Mouse (Mus musculus): ENCODE measurements around the gene Proser2. TPM values are rescaled to one million over a fixed set of nuclear protein-coding genes. Genes with fewer than 3 reads are reported as not detected.
A peak's percentile ranks its signal among the peaks of the same experiment; 100 is the strongest.

Proser2 gene
- polyA plus RNA-seq, 1 experiment from 2014 or later, result 9.0 TPM

GRCm38 (mm10) chr2:6121091-6121490 lies 8.9 kb downstream of the Proser2 start:
- H3K27ac ChIP-seq (ENCODE audit: low read depth, low read length), result no peak overlapping the region
- no peaks in the 10 kb centered on the region for H3K36me3 ChIP-seq (ENCODE audit: control insufficient read depth, insufficient read depth)
- H3K9ac ChIP-seq (ENCODE audit: low read depth, low read length), result no peak overlapping the region
- ATAC-seq, result no peak
- 0 out of 2 replicates have a peak, but pooled peaks cover 2% of the 10 kb centered on the region for H3K4me1 ChIP-seq (replicated peaks; ENCODE audit: control insufficient read depth, insufficient read depth, low read length)
- no peak for TF ChIP-seq CTCF (IDR thresholded peaks at IDR 0.05; ENCODE audit: low read depth)
- no peak overlapping the region for H3K4me2 ChIP-seq (replicated peaks; ENCODE audit: low read depth)
- no peaks in the 10 kb centered on the region for H3K27me3 ChIP-seq (replicated peaks; ENCODE audit: control insufficient read depth, insufficient read depth, low read length)
- H3K4me3 ChIP-seq (ENCODE audit: low read depth, low read length), result no peak overlapping the region
- no peaks in the 10 kb centered on the region for H3K9me3 ChIP-seq (ENCODE audit: control insufficient read depth)
- WGBS, result 73% methylated on average over 2 of the region's 2 CpGs

- peak overlapping the region; percentile 9; the same call in 1 of the 2 replicates for H3K27ac ChIP-seq (ENCODE audit: low read depth, low read length)
- H3K9me3 ChIP-seq (ENCODE audit: control insufficient read depth), result no peaks in the 10 kb centered on the region
- H3K27me3 ChIP-seq (replicated peaks; ENCODE audit: control insufficient read depth, insufficient read depth, low read length), result no peaks in the 10 kb centered on the region
- H3K4me1 ChIP-seq (replicated peaks; ENCODE audit: control insufficient read depth, insufficient read depth, low read length), result 0 out of 2 replicates have a peak, but pooled peaks cover 2% of the 10 kb centered on the region
- TF ChIP-seq CTCF (IDR thresholded peaks at IDR 0.05; ENCODE audit: low read depth), result no peak
- ATAC-seq, result peak; percentile 96
- H3K4me3 ChIP-seq (ENCODE audit: low read depth, low read length), result no peak overlapping the region
- no peak overlapping the region for H3K9ac ChIP-seq (ENCODE audit: low read depth, low read length)
- peak overlapping the region; percentile 52 for H3K4me2 ChIP-seq (replicated peaks; ENCODE audit: low read depth)
- H3K36me3 ChIP-seq (ENCODE audit: control insufficient read depth, insufficient read depth), result no peaks in the 10 kb centered on the region
- WGBS, result 48% methylated on average over 10 of the region's 10 CpGs
Observed at GRCm38 (mm10) chr2:6118246-6118645, 11.8 kb downstream of the Proser2 start.

- 0 out of 2 replicates have a peak, but pooled peaks cover 2% of the 10 kb centered on the region for H3K4me1 ChIP-seq (replicated peaks; ENCODE audit: control insufficient read depth, insufficient read depth, low read length)
- H3K4me2 ChIP-seq (replicated peaks; ENCODE audit: low read depth), result no peak overlapping the region
- no peak overlapping the region for H3K27ac ChIP-seq (ENCODE audit: low read depth, low read length)
- no peak overlapping the region for H3K4me3 ChIP-seq (ENCODE audit: low read depth, low read length)
- H3K27me3 ChIP-seq (replicated peaks; ENCODE audit: control insufficient read depth, insufficient read depth, low read length), result no peaks in the 10 kb centered on the region
- no peaks in the 10 kb centered on the region for H3K9me3 ChIP-seq (ENCODE audit: control insufficient read depth)
- no peak for TF ChIP-seq CTCF (IDR thresholded peaks at IDR 0.05; ENCODE audit: low read depth)
- H3K36me3 ChIP-seq (ENCODE audit: control insufficient read depth, insufficient read depth), result peaks cover 4% of the 10 kb centered on the region; the same call in 1 of the 2 replicates
- no peak for ATAC-seq
- no peak overlapping the region for H3K9ac ChIP-seq (ENCODE audit: low read depth, low read length)
- 89% methylated on average over 12 of the region's 12 CpGs for WGBS
Observed at GRCm38 (mm10) chr2:6113792-6114191, 16.2 kb downstream of the Proser2 start.

GRCm38 (mm10) chr2:6112619-6113018 lies 17.4 kb downstream of the Proser2 start:
- H3K9ac ChIP-seq (ENCODE audit: low read depth, low read length), result no peak overlapping the region
- H3K9me3 ChIP-seq (ENCODE audit: control insufficient read depth), result no peaks in the 10 kb centered on the region
- H3K36me3 ChIP-seq (ENCODE audit: control insufficient read depth, insufficient read depth), result peaks cover 4% of the 10 kb centered on the region; the same call in 1 of the 2 replicates
- no peak for TF ChIP-seq CTCF (IDR thresholded peaks at IDR 0.05; ENCODE audit: low read depth)
- ATAC-seq, result no peak
- H3K4me1 ChIP-seq (replicated peaks; ENCODE audit: control insufficient read depth, insufficient read depth, low read length), result no peaks in the 10 kb centered on the region
- no peaks in the 10 kb centered on the region for H3K27me3 ChIP-seq (replicated peaks; ENCODE audit: control insufficient read depth, insufficient read depth, low read length)
- H3K27ac ChIP-seq (ENCODE audit: low read depth, low read length), result no peak overlapping the region
- no peak overlapping the region for H3K4me2 ChIP-seq (replicated peaks; ENCODE audit: low read depth)
- no peak overlapping the region for H3K4me3 ChIP-seq (ENCODE audit: low read depth, low read length)
- WGBS, result 77% methylated on average over 4 of the region's 4 CpGs

GRCm38 (mm10) chr2:6105437-6105836 lies 24.6 kb downstream of the Proser2 start:
- H3K36me3 ChIP-seq (ENCODE audit: control insufficient read depth, insufficient read depth), result peaks cover 10% of the 10 kb centered on the region
- H3K9me3 ChIP-seq (ENCODE audit: control insufficient read depth), result no peaks in the 10 kb centered on the region
- no peaks in the 10 kb centered on the region for H3K27me3 ChIP-seq (replicated peaks; ENCODE audit: control insufficient read depth, insufficient read depth, low read length)
- no peak overlapping the region for H3K27ac ChIP-seq (ENCODE audit: low read depth, low read length)
- ATAC-seq, result no peak
- no peak overlapping the region for H3K4me3 ChIP-seq (ENCODE audit: low read depth, low read length)
- H3K4me1 ChIP-seq (replicated peaks; ENCODE audit: control insufficient read depth, insufficient read depth, low read length), result no peaks in the 10 kb centered on the region
- no peak for TF ChIP-seq CTCF (IDR thresholded peaks at IDR 0.05; ENCODE audit: low read depth)
- WGBS, result 92% methylated on average over 2 of the region's 2 CpGs
- H3K4me2 ChIP-seq (replicated peaks; ENCODE audit: low read depth), result no peak overlapping the region
- H3K9ac ChIP-seq (ENCODE audit: low read depth, low read length), result no peak overlapping the region

- no peak for TF ChIP-seq CTCF (IDR thresholded peaks at IDR 0.05; ENCODE audit: low read depth)
- Histone ChIP-seq H3K4me1 (replicated peaks; ENCODE audit: control insufficient read depth, insufficient read depth, low read length) (peaks cover 14% of the 10 kb centered on the region), H3K27me3 (replicated peaks; ENCODE audit: control insufficient read depth, insufficient read depth, low read length) (no peaks in the 10 kb centered on the region), H3K27ac (ENCODE audit: low read depth, low read length) (no peak overlapping the region), H3K36me3 (ENCODE audit: control insufficient read depth, insufficient read depth) (peaks cover 11% of the 10 kb centered on the region), H3K4me3 (ENCODE audit: low read depth, low read length) (peak overlapping the region; percentile 17; the same call in 1 of the 2 replicates), H3K9me3 (ENCODE audit: control insufficient read depth) (no peaks in the 10 kb centered on the region), H3K4me2 (replicated peaks; ENCODE audit: low read depth) (peak overlapping the region; percentile 59), H3K9ac (ENCODE audit: low read depth, low read length) (no peak overlapping the region)
- ATAC-seq, result no peak
- WGBS, result 57% methylated on average over 20 of the region's 20 CpGs
Observed at GRCm38 (mm10) chr2:6100755-6101154, 29.3 kb downstream of the Proser2 start.

Measured in intestine, postnatal 0 days (tissue).